Mouse (Mus musculus) CH12.LX (cell line): ENCODE results near the gene Phex.

Experiments used
- CHD2 ChIP-seq: IDR thresholded peaks from 2 replicates; pipeline ENCODE4 v1.6.1; 2011; ENCODE audit warnings: low read length, improper control_type of control experiment
- CTCF ChIP-seq, 2 experiments: IDR thresholded peaks in 1 of 2; conservative IDR thresholded peaks in 1 of 2; 2 replicates each; pipeline ENCODE4 v1.5.1; 2011 to 2012; ENCODE audit warnings: low read depth in 2 of 2, low read length in 2 of 2, improper control_type of control experiment in 1 of 2, inconsistent platforms in 1 of 2, mild to moderate bottlenecking in 1 of 2, moderate library complexity in 1 of 2
- E2F4 ChIP-seq: IDR thresholded peaks from 2 replicates; pipeline ENCODE4 v1.6.1; 2011; ENCODE audit warnings: low read depth, low read length, improper control_type of control experiment; ENCODE audit not compliant: insufficient replicate concordance
- EP300 ChIP-seq: IDR thresholded peaks from 2 replicates; pipeline ENCODE4 v1.6.1; 2011; ENCODE audit warnings: low read length, improper control_type of control experiment
- MAFK ChIP-seq: IDR thresholded peaks from 2 replicates; pipeline ENCODE4 v1.6.1; 2011; ENCODE audit warnings: low read length, improper control_type of control experiment; ENCODE audit not compliant: insufficient replicate concordance
- MAX ChIP-seq: IDR thresholded peaks from 2 replicates; pipeline ENCODE4 v1.6.1; 2011; ENCODE audit warnings: low read length, improper control_type of control experiment
- MEF2A ChIP-seq: IDR thresholded peaks from 2 replicates; pipeline ENCODE4 v1.6.1; 2014; ENCODE audit warnings: low read depth, mild to moderate bottlenecking, inconsistent platforms, low read length, improper control_type of control experiment, borderline replicate concordance
- PAX5 ChIP-seq: IDR thresholded peaks from 2 replicates; pipeline ENCODE4 v1.6.1; 2012; ENCODE audit warnings: low read length, inconsistent platforms, mixed read lengths
- TCF12 ChIP-seq: IDR thresholded peaks from 2 replicates; pipeline ENCODE4 v1.6.1; 2014; ENCODE audit warnings: low read depth, mild to moderate bottlenecking, inconsistent platforms, low read length, improper control_type of control experiment
- UBTF ChIP-seq: IDR thresholded peaks from 2 replicates; pipeline ENCODE4 v1.6.1; 2012; ENCODE audit warnings: low read depth, mild to moderate bottlenecking, inconsistent platforms, low read length, improper control_type of control experiment, moderate library complexity
- ZC3H11A ChIP-seq: IDR thresholded peaks from 2 replicates; pipeline ENCODE4 v1.6.1; 2012; ENCODE audit warnings: low read depth, mild to moderate bottlenecking, inconsistent platforms, low read length, improper control_type of control experiment

DNA sequence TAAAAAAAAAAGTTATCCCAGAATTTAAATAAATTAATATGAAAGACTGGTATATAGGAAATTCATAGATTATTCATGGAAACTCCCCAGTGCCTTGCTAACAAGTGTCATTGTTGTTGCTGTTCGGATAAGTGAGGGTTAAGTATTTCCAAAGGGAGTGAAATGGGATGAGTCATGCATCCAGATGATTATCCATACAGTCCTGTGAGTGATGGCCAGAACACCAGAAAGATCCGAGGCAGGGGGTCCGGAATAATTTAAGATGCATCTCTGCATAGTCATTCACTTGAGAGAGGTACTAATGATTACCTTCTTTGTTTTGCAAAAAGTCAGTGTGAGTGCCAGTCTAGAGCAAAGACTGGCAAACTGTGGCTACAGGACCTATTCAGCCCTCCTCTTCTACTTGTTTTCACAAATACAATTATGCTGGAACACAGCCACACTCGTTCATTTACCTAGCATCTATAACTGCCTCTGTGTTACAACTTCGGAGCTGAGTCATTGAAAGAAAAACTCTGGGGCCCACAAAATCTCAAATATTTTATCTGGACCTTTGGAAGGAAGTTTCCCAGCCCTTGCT, 145.3 kb downstream of the Phex start:
- no peak for TF ChIP-seq ZC3H11A
- TF ChIP-seq TCF12 = no peak
- no peak for TF ChIP-seq CHD2
- TF ChIP-seq UBTF = no peak
- TF ChIP-seq CTCF (conservative IDR thresholded peaks at IDR 0.05 in 1 of 2, IDR thresholded peaks at IDR 0.05 in 1 of 2; ENCODE audit: low read depth in 2 of 2, low read length in 2 of 2) = no peak
- TF ChIP-seq MEF2A = no peak
- TF ChIP-seq EP300 = no peak
- no peak for TF ChIP-seq MAX
- TF ChIP-seq PAX5 = no peak
- TF ChIP-seq E2F4 = no peak
- TF ChIP-seq MAFK = no peak
